Mouse (Mus musculus) small intestine, adult 2 months (tissue): ENCODE data around the gene Hist1h2ac. TPM values are rescaled to one million over a fixed set of nuclear protein-coding genes. Genes with fewer than 3 reads are reported as not detected.
A peak's percentile ranks its signal among the peaks of the same experiment; 100 is the strongest.

Experiments used
- H3K27ac ChIP-seq: fragments of 200-500 bp; 2 replicates; pipeline ENCODE4 v1.5.1; 2012; ENCODE audit warnings: low read depth, low read length, control low read depth, inconsistent platforms; ENCODE audit not compliant: insufficient read depth
- H3K27me3 ChIP-seq: fragments of 200-500 bp; 2 replicates; pipeline ENCODE4 v1.6.1; 2012; ENCODE audit warnings: mild to moderate bottlenecking, moderate library complexity, low read length, inconsistent platforms; ENCODE audit not compliant: control insufficient read depth, insufficient read depth
- H3K36me3 ChIP-seq: fragments of 200-500 bp; 2 replicates; pipeline ENCODE4 v1.6.1; 2012; ENCODE audit warnings: mild to moderate bottlenecking, low read length, control low read depth, inconsistent platforms; ENCODE audit not compliant: control insufficient read depth, insufficient read depth
- H3K4me1 ChIP-seq: fragments of 200-500 bp; 2 replicates; pipeline ENCODE4 v1.6.1; 2012; ENCODE audit warnings: low read length, inconsistent platforms, mixed read lengths; ENCODE audit not compliant: control insufficient read depth, insufficient read depth, insufficient read length
- H3K4me3 ChIP-seq: fragments of 200-500 bp; 2 replicates; pipeline ENCODE4 v1.5.1; 2012; ENCODE audit warnings: low read depth, mild to moderate bottlenecking, control low read depth, inconsistent platforms, low read length, moderate library complexity
- CTCF ChIP-seq: fragments of 200-500 bp; IDR thresholded peaks from 2 replicates; pipeline ENCODE4 v1.5.1; 2012; ENCODE audit warnings: low read depth, mild to moderate bottlenecking, control low read depth, inconsistent platforms, low read length, moderate library complexity, mixed read lengths; ENCODE audit not compliant: insufficient replicate concordance, insufficient read length; ENCODE audit errors: extremely low read depth
- POLR2A ChIP-seq: fragments of 200-500 bp; IDR thresholded peaks from 2 replicates; pipeline ENCODE4 v1.6.1; 2012; ENCODE audit warnings: low read depth, mild to moderate bottlenecking, control low read depth, inconsistent platforms, low read length, moderate library complexity
- WGBS: fragments of 180-500 bp; shearing (Covaris S2); methylation state at CpG from one replicate; pipeline ENCODE4 v1.1.7; 2018; 5-methylcytosine and 5-hydroxymethylcytosine counted together
- polyA plus RNA-seq: library from polyadenylated mRNA; depleted of rRNA; stranded (reverse); fragments of >200 nt; gene quantifications from 2 replicates; pipeline ENCODE4 v1.2.3, GENCODE M21; 2012

The Hist1h2ac gene
- polyA plus RNA-seq, 1 experiment = 4.0 TPM

- H3K4me3 ChIP-seq = no peak overlapping the region
- no peaks in the 10 kb centered on the region; the same call in 1 of the 2 replicates for H3K36me3 ChIP-seq
- peaks cover 5% of the 10 kb centered on the region; the same call in 1 of the 2 replicates for H3K4me1 ChIP-seq
- TF ChIP-seq CTCF = no peak
- no peak for TF ChIP-seq POLR2A
- H3K27ac ChIP-seq = no peak overlapping the region
- no peaks in the 10 kb centered on the region for H3K27me3 ChIP-seq
- 58% methylated on average over 6 of the region's 6 CpGs for WGBS
Observed at GRCm38 (mm10) chr13:23698996-23699395, 15.2 kb upstream of the Hist1h2ac start.

- peak within 1 kb of the TSS; percentile 82 for H3K27ac ChIP-seq
- peaks cover 5% of the 10 kb centered on the region; the same call in 1 of the 2 replicates for H3K4me1 ChIP-seq
- no peaks in the 10 kb centered on the region for H3K27me3 ChIP-seq
- TF ChIP-seq CTCF (0 out of 2 replicates have a peak, but pooled peaks have one; percentile 7), POLR2A (peak; percentile 100)
- no peaks in the 10 kb centered on the region; the same call in 1 of the 2 replicates for H3K36me3 ChIP-seq
- under 1% methylated on average over 22 of the region's 22 CpGs for WGBS
- H3K4me3 ChIP-seq = peak within 1 kb of the TSS; percentile 69
Observed at GRCm38 (mm10) chr13:23698300-23698693, 14.5 kb upstream of the Hist1h2ac start, which contains the start of gene Hist1h4c. TSS of gene Hist1h4c (minus strand) at chr13:23698454.

- under 1% methylated on average over 32 of the region's 32 CpGs for whole genome bisulfite sequencing
- peaks cover 1% of the 10 kb centered on the region; the same call in 1 of the 2 replicates for H3K36me3 ChIP-seq
- peak overlapping the region; percentile 82 for H3K27ac ChIP-seq
- H3K27me3 ChIP-seq = no peaks in the 10 kb centered on the region
- TF ChIP-seq CTCF (peak; percentile 59; the same call in 1 of the 2 replicates), POLR2A (no peak)
- H3K4me3 ChIP-seq = peak overlapping the region; percentile 69
- peaks cover 6% of the 10 kb centered on the region; the same call in 1 of the 2 replicates for H3K4me1 ChIP-seq
Observed at GRCm38 (mm10) chr13:23697491-23698299, 13.9 kb upstream of the Hist1h2ac start.

GRCm38 (mm10) chr13:23696061-23696474, 12.3 kb upstream of the Hist1h2ac start:
- H3K27ac ChIP-seq = no peak overlapping the region
- no peaks in the 10 kb centered on the region for H3K27me3 ChIP-seq
- 67% methylated on average over 15 of the region's 15 CpGs for WGBS
- H3K4me3 ChIP-seq = no peak overlapping the region
- H3K36me3 ChIP-seq = peaks cover 6% of the 10 kb centered on the region
- H3K4me1 ChIP-seq = peaks cover 4% of the 10 kb centered on the region; the same call in 1 of the 2 replicates
- no peak for TF ChIP-seq CTCF
- no peak for TF ChIP-seq POLR2A

- H3K36me3 ChIP-seq = peaks cover 8% of the 10 kb centered on the region
- H3K4me1 ChIP-seq = peaks cover 4% of the 10 kb centered on the region; the same call in 1 of the 2 replicates
- H3K27ac ChIP-seq = no peak within 1 kb of the TSS
- H3K4me3 ChIP-seq = no peak within 1 kb of the TSS
- no peak for TF ChIP-seq POLR2A
- no peak for TF ChIP-seq CTCF
- H3K27me3 ChIP-seq = no peaks in the 10 kb centered on the region
- WGBS = 73% methylated on average over 13 of the region's 13 CpGs
Observed at GRCm38 (mm10) chr13:23695514-23695913, 11.8 kb upstream of the Hist1h2ac start, which contains the start of gene Hist1h1t. TSS of gene Hist1h1t (plus strand) at chr13:23695814.

- WGBS = 96% methylated on average over 9 of the region's 9 CpGs
- Histone ChIP-seq H3K4me3 (no peak overlapping the region), H3K36me3 (peaks cover 9% of the 10 kb centered on the region), H3K27me3 (no peaks in the 10 kb centered on the region), H3K4me1 (peaks cover 4% of the 10 kb centered on the region; the same call in 1 of the 2 replicates), H3K27ac (no peak overlapping the region)
- TF ChIP-seq CTCF = no peak
- no peak for TF ChIP-seq POLR2A
Observed at GRCm38 (mm10) chr13:23694956-23695355, 11.2 kb upstream of the Hist1h2ac start.

GRCm38 (mm10) chr13:23693856-23694440, 10.2 kb upstream of the Hist1h2ac start:
- H3K27me3 ChIP-seq = no peaks in the 10 kb centered on the region
- TF ChIP-seq CTCF = no peak
- H3K36me3 ChIP-seq = peaks cover 9% of the 10 kb centered on the region
- peak overlapping the region; percentile 42 for H3K27ac ChIP-seq
- WGBS = 34% methylated on average over 6 of the region's 6 CpGs
- peaks cover 8% of the 10 kb centered on the region for H3K4me1 ChIP-seq
- H3K4me3 ChIP-seq = no peak overlapping the region
